Mouse (Mus musculus): Measurements from ENCODE around the gene Car7.

- TF ChIP-seq SMC3 (IDR thresholded peaks at IDR 0.05; ENCODE audit: low read depth, low read length) (no peak), CHD2 (IDR thresholded peaks at IDR 0.05; ENCODE audit: low read length) (no peak), POLR2A (IDR thresholded peaks at IDR 0.05; ENCODE audit: low read depth, low read length) (no peak), SIN3A (IDR thresholded peaks at IDR 0.05; ENCODE audit: low read length) (no peak), CTCF (conservative IDR thresholded peaks at IDR 0.05 in 1 of 2, IDR thresholded peaks at IDR 0.05 in 1 of 2; ENCODE audit: low read depth in 2 of 2, low read length in 2 of 2) (no peak)
Observed at GRCm38 (mm10) chr8:104560731-104561130, 26.2 kb downstream of the Car7 start.
